Mouse (Mus musculus): ENCODE results near the gene Haus6. TPM values are rescaled to one million over a fixed set of nuclear protein-coding genes. Genes with fewer than 3 reads are reported as not detected.

Gene Haus6
- polyA plus RNA-seq, 1 experiment = 3.3 TPM

Other genes starting within 250 kb of the Haus6 start
- not detected for gene Saxo1, start 53.7 kb downstream of the Haus6 start, polyA plus RNA-seq (2012; fragmentation: generic; extraction: Trizol)
- 53.3 TPM for gene Rraga, start 36.4 kb downstream of the Haus6 start, polyA plus RNA-seq (2012; fragmentation: generic; extraction: Trizol)
- 247 TPM for gene Plin2, start 58.0 kb upstream of the Haus6 start, polyA plus RNA-seq (2012; fragmentation: generic; extraction: Trizol)
- 2.5 TPM for gene Dennd4c, start 136.5 kb upstream of the Haus6 start, polyA plus RNA-seq (2012; fragmentation: generic; extraction: Trizol)
- gene Rps6, start 245.4 kb upstream of the Haus6 start, polyA plus RNA-seq (2012; fragmentation: generic; extraction: Trizol) = 2,131 TPM

All from myocyte (in vitro differentiated cells).